Mouse (Mus musculus): ENCODE data around the gene 4931406C07Rik. TPM values are rescaled to one million over a fixed set of nuclear protein-coding genes. Genes with fewer than 3 reads are reported as not detected.

Gene 4931406C07Rik
- polyA plus RNA-seq, 1 experiment = 28.9 TPM

DNA sequence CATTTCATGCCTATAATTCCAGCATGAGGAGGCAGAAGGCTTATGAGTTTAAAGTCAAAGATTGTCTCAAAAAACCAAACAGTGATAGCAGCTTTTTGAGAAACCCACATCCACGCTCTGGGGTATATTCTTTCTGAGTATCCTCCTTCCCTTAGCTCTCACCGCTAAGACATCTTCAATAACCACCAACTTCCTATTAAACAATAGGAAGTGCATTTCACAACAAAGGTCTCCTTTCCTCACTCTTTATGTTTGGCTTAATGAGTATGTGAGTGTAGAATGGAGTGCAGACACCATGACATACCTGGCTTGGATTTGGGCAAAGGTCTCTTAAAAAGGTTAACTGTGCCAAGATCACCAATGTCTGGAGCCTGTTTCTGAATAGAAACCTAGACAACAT, 32.3 kb downstream of the 4931406C07Rik start:
- Histone ChIP-seq H3K4me3 (ENCODE audit: insufficient read depth, low read length) (no peak overlapping the region), H3K27ac (ENCODE audit: insufficient read depth, low read length) (no peak overlapping the region), H3K4me1 (ENCODE audit: control insufficient read depth, insufficient read depth, low read length) (no peaks in the 10 kb centered on the region; the same call in 1 of the 2 replicates)
- TF ChIP-seq CTCF (IDR thresholded peaks at IDR 0.05; ENCODE audit: extremely low read depth, insufficient read depth, low read length) (no peak), POLR2A (IDR thresholded peaks at IDR 0.05; ENCODE audit: extremely low read depth, insufficient read depth, low read length) (no peak)

DNA sequence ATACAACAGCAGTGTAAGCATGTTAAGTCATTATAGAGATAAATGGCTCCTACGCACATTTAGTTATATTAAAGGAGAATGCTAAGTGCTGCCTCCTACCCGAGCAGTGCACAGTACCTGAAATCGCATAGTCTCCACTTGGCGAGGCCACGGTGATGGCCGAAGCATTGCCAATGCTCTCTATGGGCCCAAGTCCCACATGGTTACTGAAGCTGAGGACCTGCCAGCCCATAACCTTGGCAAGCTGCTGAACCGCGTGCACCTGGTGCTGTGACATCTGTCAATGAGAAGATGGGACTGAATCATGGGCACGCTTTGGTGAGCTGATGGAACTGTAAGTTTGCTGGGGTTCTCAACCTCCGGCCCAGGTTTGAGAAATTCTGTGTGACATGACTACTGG, 42.8 kb downstream of the 4931406C07Rik start:
- TF ChIP-seq CTCF (IDR thresholded peaks at IDR 0.05; ENCODE audit: extremely low read depth, insufficient read depth, low read length) (no peak), POLR2A (IDR thresholded peaks at IDR 0.05; ENCODE audit: extremely low read depth, insufficient read depth, low read length) (no peak)
- Histone ChIP-seq H3K4me3 (ENCODE audit: insufficient read depth, low read length) (no peak overlapping the region), H3K27ac (ENCODE audit: insufficient read depth, low read length) (no peak overlapping the region), H3K4me1 (ENCODE audit: control insufficient read depth, insufficient read depth, low read length) (no peaks in the 10 kb centered on the region; the same call in 1 of the 2 replicates)

DNA sequence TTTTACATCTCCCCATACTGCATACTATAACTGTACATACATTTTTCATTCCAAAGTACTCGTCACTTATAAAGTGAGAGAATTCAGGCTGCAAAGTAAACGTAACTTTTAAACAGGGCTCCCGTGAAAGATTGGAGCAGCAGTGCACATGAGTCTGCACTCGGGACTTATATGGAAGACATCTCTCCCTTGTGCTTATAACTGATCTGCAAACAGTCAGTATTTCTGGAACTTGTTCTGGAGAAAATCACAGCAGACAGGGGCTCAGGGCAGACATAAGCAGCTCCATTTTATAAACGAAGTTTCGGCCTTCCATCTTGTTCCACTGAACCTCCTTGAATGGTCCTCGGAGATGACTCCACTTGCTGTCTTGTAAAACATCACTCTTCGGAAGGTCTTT, 44.3 kb downstream of the 4931406C07Rik start:
- H3K27ac ChIP-seq (ENCODE audit: insufficient read depth, low read length) = no peak overlapping the region
- no peaks in the 10 kb centered on the region; the same call in 1 of the 2 replicates for H3K4me1 ChIP-seq (ENCODE audit: control insufficient read depth, insufficient read depth, low read length)
- TF ChIP-seq POLR2A (IDR thresholded peaks at IDR 0.05; ENCODE audit: extremely low read depth, insufficient read depth, low read length) (no peak), CTCF (IDR thresholded peaks at IDR 0.05; ENCODE audit: extremely low read depth, insufficient read depth, low read length) (no peak)
- H3K4me3 ChIP-seq (ENCODE audit: insufficient read depth, low read length) = no peak overlapping the region

DNA sequence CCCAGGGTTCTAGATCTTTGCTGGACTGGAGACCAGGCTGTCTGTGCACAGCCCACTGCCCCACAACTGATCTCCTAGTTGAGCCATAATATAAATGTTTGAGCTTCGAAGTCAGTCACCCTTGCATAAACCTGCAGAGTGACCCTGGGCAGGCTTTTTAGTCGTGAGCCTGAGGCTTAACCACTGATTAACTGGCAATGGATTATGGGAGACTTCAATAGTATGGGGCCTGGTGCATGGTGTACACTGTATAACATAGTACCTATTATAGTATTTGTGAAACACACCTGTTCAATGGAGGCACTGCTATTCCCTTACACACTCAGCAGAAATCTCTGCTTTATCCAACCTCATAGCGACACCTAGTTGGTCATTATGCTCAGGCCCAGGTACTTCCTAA, 50.0 kb downstream of the 4931406C07Rik start:
- Histone ChIP-seq H3K4me3 (ENCODE audit: insufficient read depth, low read length) (no peak overlapping the region), H3K27ac (ENCODE audit: insufficient read depth, low read length) (no peak overlapping the region), H3K4me1 (ENCODE audit: control insufficient read depth, insufficient read depth, low read length) (no peaks in the 10 kb centered on the region)
- TF ChIP-seq CTCF (IDR thresholded peaks at IDR 0.05; ENCODE audit: extremely low read depth, insufficient read depth, low read length) = no peak
- TF ChIP-seq POLR2A (IDR thresholded peaks at IDR 0.05; ENCODE audit: extremely low read depth, insufficient read depth, low read length) = no peak

DNA sequence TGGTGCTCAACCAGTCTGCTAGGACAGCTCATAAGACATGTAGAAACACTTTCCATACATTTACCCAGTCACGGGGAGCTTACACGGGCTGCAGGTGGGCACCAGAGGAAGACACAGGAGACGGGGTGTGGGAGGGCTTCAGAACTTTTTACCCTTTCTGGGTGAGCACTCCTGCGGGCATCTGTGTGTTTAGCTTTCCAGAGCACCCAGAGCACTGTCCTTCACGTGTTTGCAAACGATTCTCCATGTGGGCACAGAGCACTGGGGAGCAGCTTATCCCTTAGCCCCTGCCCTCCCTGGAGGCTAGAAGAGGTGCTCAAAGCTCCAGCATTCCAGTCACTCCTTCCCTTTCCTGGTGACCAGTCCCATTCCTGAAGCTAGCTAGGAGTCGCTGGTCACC, 51.7 kb downstream of the 4931406C07Rik start:
- Histone ChIP-seq H3K27ac (ENCODE audit: insufficient read depth, low read length) (no peak overlapping the region), H3K4me3 (ENCODE audit: insufficient read depth, low read length) (no peak overlapping the region), H3K4me1 (ENCODE audit: control insufficient read depth, insufficient read depth, low read length) (no peaks in the 10 kb centered on the region)
- TF ChIP-seq CTCF (IDR thresholded peaks at IDR 0.05; ENCODE audit: extremely low read depth, insufficient read depth, low read length) (no peak), POLR2A (IDR thresholded peaks at IDR 0.05; ENCODE audit: extremely low read depth, insufficient read depth, low read length) (no peak)

DNA sequence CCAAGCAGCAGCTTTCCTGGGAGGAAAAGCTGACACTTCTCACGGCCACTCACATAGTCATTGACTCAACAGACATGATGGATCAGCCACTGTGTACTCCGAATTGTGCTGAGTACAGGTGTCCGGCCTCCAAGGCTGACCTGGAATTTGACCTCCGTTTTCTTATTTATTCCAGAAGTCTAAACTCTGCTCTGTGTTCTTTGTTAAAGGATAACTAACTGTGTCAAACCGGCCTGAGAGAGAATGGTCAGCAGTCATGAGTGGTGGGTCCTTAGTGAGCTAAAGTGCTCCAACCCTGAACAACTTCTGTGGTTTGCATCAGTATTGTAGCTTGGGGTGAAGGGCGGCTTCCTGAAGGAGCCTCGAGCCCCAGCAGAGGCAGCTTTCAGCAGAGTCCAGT, 54.1 kb downstream of the 4931406C07Rik start:
- Histone ChIP-seq H3K27ac (ENCODE audit: insufficient read depth, low read length) (no peak overlapping the region), H3K4me3 (ENCODE audit: insufficient read depth, low read length) (no peak overlapping the region), H3K4me1 (ENCODE audit: control insufficient read depth, insufficient read depth, low read length) (no peaks in the 10 kb centered on the region)
- TF ChIP-seq POLR2A (IDR thresholded peaks at IDR 0.05; ENCODE audit: extremely low read depth, insufficient read depth, low read length) (no peak), CTCF (IDR thresholded peaks at IDR 0.05; ENCODE audit: extremely low read depth, insufficient read depth, low read length) (no peak)

DNA sequence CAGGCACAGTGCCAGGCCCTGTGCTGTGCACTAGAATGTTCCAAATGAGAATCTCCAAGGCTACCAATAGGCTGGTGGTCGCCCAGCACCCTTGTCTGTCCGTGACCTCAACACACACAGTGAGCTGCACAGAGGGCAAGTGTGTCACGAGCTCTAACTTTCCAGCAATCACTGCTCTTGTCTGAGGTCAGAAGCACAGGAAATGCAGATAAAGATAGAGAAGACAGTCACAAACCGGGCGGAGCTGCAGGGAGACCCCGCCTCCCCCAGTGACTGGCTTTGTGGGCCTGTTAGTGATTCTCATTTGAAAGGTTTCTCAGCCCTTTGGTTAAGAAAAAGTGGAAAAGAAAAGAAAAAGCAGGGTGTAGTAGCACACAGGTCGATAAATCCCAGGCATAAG, 55.9 kb downstream of the 4931406C07Rik start:
- no peak overlapping the region for H3K4me3 ChIP-seq (ENCODE audit: insufficient read depth, low read length)
- TF ChIP-seq CTCF (IDR thresholded peaks at IDR 0.05; ENCODE audit: extremely low read depth, insufficient read depth, low read length) (no peak), POLR2A (IDR thresholded peaks at IDR 0.05; ENCODE audit: extremely low read depth, insufficient read depth, low read length) (no peak)

DNA sequence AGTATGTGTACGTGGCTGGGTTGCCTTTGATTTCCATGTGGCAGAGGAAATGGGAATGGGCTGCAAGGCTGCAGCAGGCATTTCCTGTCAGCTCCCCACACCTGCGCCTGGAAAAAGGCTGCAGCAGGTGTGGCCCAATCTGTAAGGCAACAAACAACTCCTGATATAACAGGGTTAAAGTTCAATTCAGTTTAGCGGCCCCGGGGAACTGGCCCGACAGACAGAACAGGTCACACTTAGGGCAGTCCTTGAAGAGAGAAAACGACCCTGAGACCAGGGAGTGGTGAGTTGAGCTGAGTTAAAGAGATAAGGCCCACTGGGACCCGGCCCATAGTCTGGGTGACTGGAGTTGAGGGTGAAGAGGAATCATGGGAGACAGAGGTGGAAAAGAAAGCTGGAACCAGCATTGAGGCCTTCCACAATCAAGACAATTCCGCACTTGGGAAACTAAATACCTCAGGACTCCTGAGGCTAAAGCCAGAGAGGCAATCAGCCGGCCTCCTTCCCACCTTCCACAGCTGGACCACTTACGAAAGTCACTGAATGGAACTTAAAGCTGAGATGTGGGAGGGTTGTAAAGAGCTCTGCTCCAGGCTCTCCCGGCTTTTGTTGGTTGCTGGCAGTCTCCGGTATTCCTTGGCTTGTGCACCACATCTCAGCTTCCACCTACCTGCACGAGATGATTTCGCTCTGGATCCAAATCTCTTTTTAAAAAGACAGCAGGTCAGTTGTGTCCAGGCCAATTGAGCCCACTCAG, 60.8 kb downstream of the 4931406C07Rik start:
- Histone ChIP-seq H3K4me3 (ENCODE audit: insufficient read depth, low read length) (no peak overlapping the region), H3K4me1 (ENCODE audit: control insufficient read depth, insufficient read depth, low read length) (no peaks in the 10 kb centered on the region), H3K27ac (ENCODE audit: insufficient read depth, low read length) (no peak overlapping the region)
- TF ChIP-seq CTCF (IDR thresholded peaks at IDR 0.05; ENCODE audit: extremely low read depth, insufficient read depth, low read length) (no peak), POLR2A (IDR thresholded peaks at IDR 0.05; ENCODE audit: extremely low read depth, insufficient read depth, low read length) (no peak)

More for the DNA sequence above, 55.9 kb downstream of the 4931406C07Rik start:
- Histone ChIP-seq H3K4me1 (ENCODE audit: control insufficient read depth, insufficient read depth, low read length) (no peaks in the 10 kb centered on the region), H3K27ac (ENCODE audit: insufficient read depth, low read length) (no peak overlapping the region)

DNA sequence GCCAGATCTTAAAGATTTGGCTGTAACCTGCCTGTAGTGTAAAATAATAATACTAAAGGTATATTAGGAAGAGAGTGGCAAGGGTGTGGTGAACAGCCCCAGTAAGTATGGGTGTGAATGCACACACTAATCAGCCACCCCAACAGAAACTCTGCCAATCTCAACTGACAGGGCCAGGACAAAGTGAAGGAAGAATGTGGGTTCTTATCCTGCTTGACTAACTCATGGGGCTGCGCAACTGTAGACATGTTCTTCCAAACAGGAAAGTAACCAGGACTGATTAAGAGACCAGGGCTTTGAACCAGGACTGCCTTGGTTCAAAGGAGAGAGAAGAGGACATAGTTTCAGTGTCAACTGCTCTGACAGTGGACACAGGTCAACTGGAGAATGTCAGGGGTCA, 64.1 kb downstream of the 4931406C07Rik start:
- TF ChIP-seq POLR2A (IDR thresholded peaks at IDR 0.05; ENCODE audit: extremely low read depth, insufficient read depth, low read length) (no peak), CTCF (IDR thresholded peaks at IDR 0.05; ENCODE audit: extremely low read depth, insufficient read depth, low read length) (no peak)

DNA sequence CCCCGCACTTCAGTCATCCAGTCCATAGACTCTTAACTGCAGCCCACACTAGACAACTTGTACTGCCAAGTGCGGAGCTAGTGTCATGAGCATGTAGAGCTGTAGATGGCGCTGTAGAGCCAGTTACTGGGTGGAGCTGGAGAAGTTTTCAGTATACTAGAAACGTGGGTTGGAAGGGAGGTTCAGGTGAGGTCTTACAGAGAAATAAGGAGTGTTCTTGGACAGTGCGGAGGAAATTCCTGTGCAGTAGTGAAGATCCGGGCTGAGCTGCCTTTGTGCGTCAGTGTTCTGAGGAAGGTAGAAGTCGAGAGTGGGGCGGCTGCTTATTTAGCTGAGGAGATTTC, 64.7 kb downstream of the 4931406C07Rik start:
- no peak overlapping the region for H3K4me3 ChIP-seq (ENCODE audit: insufficient read depth, low read length)
- H3K27ac ChIP-seq (ENCODE audit: insufficient read depth, low read length) = no peak overlapping the region
- no peaks in the 10 kb centered on the region for H3K4me1 ChIP-seq (ENCODE audit: control insufficient read depth, insufficient read depth, low read length)
- TF ChIP-seq CTCF (IDR thresholded peaks at IDR 0.05; ENCODE audit: extremely low read depth, insufficient read depth, low read length) (peak; percentile 54), POLR2A (IDR thresholded peaks at IDR 0.05; ENCODE audit: extremely low read depth, insufficient read depth, low read length) (no peak)

More for the DNA sequence above, 64.1 kb downstream of the 4931406C07Rik start:
- no peaks in the 10 kb centered on the region for H3K4me1 ChIP-seq (ENCODE audit: control insufficient read depth, insufficient read depth, low read length)
- no peak overlapping the region for H3K4me3 ChIP-seq (ENCODE audit: insufficient read depth, low read length)
- H3K27ac ChIP-seq (ENCODE audit: insufficient read depth, low read length) = no peak overlapping the region

All from cortical plate, adult 2 months (tissue).